15 mouse cellular contexts compared by ENCODE assay signal in genomic region chr13:63989769-63990168, GRCm38 (mm10).
A peak's percentile ranks its signal among the peaks of the same experiment; 100 is the strongest.
DNase-seq lines count a peak whose midpoint lies in the region; ATAC-seq lines count a peak whose summit lies in the region.
"Had no signal": no experiment of that assay in that cellular context is flagged by ENCODE, and none has a peak within 500 bp of the region (broad histone marks: within the 10 kb centered on the region; RNA-seq: fewer than 3 reads in every experiment).

No protein-coding gene starts in this region.

- 0 out of 2 replicates have a peak overlapping the region, but pooled peaks have one; percentile 47 for H3K27ac ChIP-seq in hindbrain, embryonic 15.5 days (replicated peaks)
- H3K27ac ChIP-seq in hindbrain, embryonic 12.5 days: no peak overlapping the region
- H3K27ac ChIP-seq in lung, embryonic 15.5 days: peak overlapping the region; percentile 91
- H3K27ac ChIP-seq in intestine, embryonic 16.5 days (ENCODE audit: low read length): peak overlapping the region; percentile 77
- H3K27ac ChIP-seq: limb, embryonic 12.5 days; liver, embryonic 15.5 days had no signal

- peaks cover 16% of the 10 kb centered on the region; the same call in 1 of the 2 replicates for H3K4me1 ChIP-seq in hindbrain, embryonic 15.5 days (replicated peaks)
- H3K4me1 ChIP-seq in hindbrain, embryonic 12.5 days: peaks cover 25% of the 10 kb centered on the region
- peaks cover 65% of the 10 kb centered on the region for H3K4me1 ChIP-seq in lung, embryonic 15.5 days
- H3K4me1 ChIP-seq in intestine, embryonic 16.5 days (ENCODE audit: control insufficient read depth, insufficient read depth, low read length): peaks cover 25% of the 10 kb centered on the region
- H3K4me1 ChIP-seq: liver, embryonic 15.5 days had no signal

- WGBS in hindbrain, embryonic 15.5 days: 74% methylated on average over 2 of the region's 2 CpGs
- 62% methylated on average over 2 of the region's 2 CpGs for WGBS in hindbrain, embryonic 12.5 days
- 36% methylated on average over 2 of the region's 2 CpGs for WGBS in lung, embryonic 15.5 days
- 45% methylated on average over 2 of the region's 2 CpGs for WGBS in intestine, embryonic 16.5 days

- DNase-seq in adrenal gland, adult 2 months: peak; percentile 15
- no peak for DNase-seq in adrenal gland, adult 8-10 months
- DNase-seq in lung, postnatal 10 days: no peak
- DNase-seq in embryo, embryonic 11 days: no peak

- H3K27me3 ChIP-seq in hindbrain, embryonic 15.5 days: no peaks in the 10 kb centered on the region
- H3K27me3 ChIP-seq in hindbrain, embryonic 12.5 days: peaks cover under 1% of the 10 kb centered on the region; the same call in 1 of the 2 replicates
- no peaks in the 10 kb centered on the region for H3K27me3 ChIP-seq in lung, embryonic 15.5 days
- no peaks in the 10 kb centered on the region for H3K27me3 ChIP-seq in intestine, embryonic 16.5 days (replicated peaks; ENCODE audit: control insufficient read depth, insufficient read depth, low read length)
- H3K27me3 ChIP-seq: limb, embryonic 12.5 days; liver, embryonic 15.5 days; midbrain, embryonic 15.5 days had no signal

- H3K36me3 ChIP-seq in hindbrain, embryonic 15.5 days: no peaks in the 10 kb centered on the region
- H3K36me3 ChIP-seq in hindbrain, embryonic 12.5 days: no peaks in the 10 kb centered on the region
- no peaks in the 10 kb centered on the region for H3K36me3 ChIP-seq in lung, embryonic 15.5 days
- H3K36me3 ChIP-seq in intestine, embryonic 16.5 days (ENCODE audit: control insufficient read depth, insufficient read depth, low read length): no peaks in the 10 kb centered on the region
- H3K36me3 ChIP-seq: G1E; limb, embryonic 12.5 days; liver, embryonic 15.5 days; midbrain, embryonic 15.5 days had no signal

- ATAC-seq in hindbrain, embryonic 15.5 days (ENCODE audit: low FRiP score, low read depth): no peak
- ATAC-seq in hindbrain, embryonic 12.5 days (ENCODE audit: low FRiP score): no peak
- no peak for ATAC-seq in lung, embryonic 15.5 days (ENCODE audit: borderline replicate concordance, extremely low read depth, low FRiP score, low TSS enrichment)
- ATAC-seq in intestine, embryonic 16.5 days: no peak
- ATAC-seq: CD4-positive, CD25-positive, alpha-beta regulatory T cell, adult 4 months; forebrain, embryonic 16.5 days had no signal

- no peak overlapping the region for H3K9ac ChIP-seq in hindbrain, embryonic 15.5 days
- H3K9ac ChIP-seq in hindbrain, embryonic 12.5 days: no peak overlapping the region
- H3K9ac ChIP-seq in lung, embryonic 15.5 days: no peak overlapping the region
- no peak overlapping the region for H3K9ac ChIP-seq in intestine, embryonic 16.5 days (ENCODE audit: low read depth, low read length)
- H3K9ac ChIP-seq: limb, embryonic 12.5 days; liver, embryonic 15.5 days; midbrain, embryonic 15.5 days had no signal

- no peaks in the 10 kb centered on the region for H3K9me3 ChIP-seq in hindbrain, embryonic 15.5 days
- H3K9me3 ChIP-seq in hindbrain, embryonic 12.5 days (replicated peaks): no peaks in the 10 kb centered on the region
- H3K9me3 ChIP-seq in lung, embryonic 15.5 days: no peaks in the 10 kb centered on the region
- no peaks in the 10 kb centered on the region for H3K9me3 ChIP-seq in intestine, embryonic 16.5 days (ENCODE audit: control insufficient read depth, low read length)
- H3K9me3 ChIP-seq: G1E; limb, embryonic 12.5 days; liver, embryonic 15.5 days; midbrain, embryonic 15.5 days had no signal

- H3K4me3 ChIP-seq in hindbrain, embryonic 15.5 days: no peak overlapping the region
- no peak overlapping the region for H3K4me3 ChIP-seq in hindbrain, embryonic 12.5 days
- no peak overlapping the region for H3K4me3 ChIP-seq in lung, embryonic 15.5 days
- no peak overlapping the region for H3K4me3 ChIP-seq in intestine, embryonic 16.5 days (ENCODE audit: low read length)
- H3K4me3 ChIP-seq: erythroblast, embryonic 14.5 days; limb, embryonic 12.5 days; liver, embryonic 15.5 days; midbrain, embryonic 15.5 days had no signal

- H3K4me2 ChIP-seq in hindbrain, embryonic 15.5 days: no peak overlapping the region
- no peak overlapping the region for H3K4me2 ChIP-seq in hindbrain, embryonic 12.5 days (replicated peaks)
- peak overlapping the region; percentile 38; the same call in 1 of the 2 replicates for H3K4me2 ChIP-seq in lung, embryonic 15.5 days
- no peak overlapping the region for H3K4me2 ChIP-seq in intestine, embryonic 16.5 days (ENCODE audit: low read depth, low read length)
- H3K4me2 ChIP-seq: liver, embryonic 15.5 days had no signal
